Mouse (Mus musculus) embryonic fibroblast, embryonic 13.5 days (primary cell): ENCODE measurements at regions not wholly inside any gene's neighbourhood (a gene's known extent, or its start where the extent isn't known, plus 50 kb on each side); places are given as distances from the start of the nearest gene placed in this dataset.

Experiments used
- CTCF ChIP-seq: IDR thresholded peaks from 2 replicates; pipeline ENCODE4 v1.5.1; 2011; ENCODE audit warnings: mild to moderate bottlenecking, control low read depth, low read length, moderate library complexity, borderline replicate concordance; ENCODE audit not compliant: insufficient read depth
- POLR2A ChIP-seq: IDR thresholded peaks from 2 replicates; pipeline ENCODE4 v1.6.1; 2011; ENCODE audit warnings: low read depth, mild to moderate bottlenecking, control low read depth, low read length, moderate library complexity

DNA sequence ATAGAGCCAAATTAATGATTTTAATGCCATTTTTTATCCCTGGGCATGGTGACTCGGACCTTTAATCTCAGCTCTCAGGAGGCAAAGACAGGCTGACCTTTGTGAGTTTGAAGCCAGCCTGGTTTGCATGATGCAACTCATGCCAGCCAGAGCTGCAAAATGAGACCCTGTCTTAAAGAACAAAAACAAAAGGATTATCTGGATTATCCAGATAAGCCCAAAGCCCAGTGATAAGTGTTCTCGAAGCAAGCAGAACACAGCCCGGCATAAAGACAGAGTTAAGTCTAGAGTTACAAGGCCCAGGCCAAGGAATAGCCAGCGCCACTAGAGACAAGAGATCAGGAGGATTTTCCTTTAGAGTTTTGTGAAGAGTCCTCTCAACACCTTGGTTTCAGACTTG lies 54.8 kb upstream of the Pkdcc start:
- TF ChIP-seq CTCF (no peak), POLR2A (no peak)
